Mouse (Mus musculus) thymus, adult 2 months (tissue): ENCODE measurements around the gene Slc6a11.

Experiments
- CTCF ChIP-seq: fragments of 200-500 bp; IDR thresholded peaks from 2 replicates; pipeline ENCODE4 v1.5.1; 2012; ENCODE audit warnings: mild to moderate bottlenecking, control low read depth, low read length, moderate library complexity, borderline replicate concordance; ENCODE audit not compliant: control insufficient read depth, poor library complexity, insufficient read depth; ENCODE audit errors: extremely low read depth
- POLR2A ChIP-seq: fragments of 200-500 bp; IDR thresholded peaks from 2 replicates; pipeline ENCODE4 v1.6.1; 2012; ENCODE audit warnings: mild to moderate bottlenecking, low read length, control low read depth, moderate library complexity; ENCODE audit not compliant: control insufficient read depth, poor library complexity, insufficient read depth; ENCODE audit errors: extremely low read depth

- TF ChIP-seq CTCF: no peak
- no peak for TF ChIP-seq POLR2A
Observed at GRCm38 (mm10) chr6:114119507-114119906, 11.5 kb upstream of the Slc6a11 start.
